Mouse (Mus musculus) myocyte (in vitro differentiated cells): ENCODE measurements at regions not wholly inside any gene's neighbourhood (a gene's known extent, or its start where the extent isn't known, plus 50 kb on each side); places are given as distances from the start of the nearest gene placed in this dataset.

Source experiments
- H3K27me3 ChIP-seq: one replicate; pipeline ENCODE4 v1.6.1; 2011; ENCODE audit not compliant: control insufficient read depth, insufficient read depth, insufficient read length
- H3K36me3 ChIP-seq: one replicate; pipeline ENCODE4 v1.6.1; 2011; ENCODE audit not compliant: control insufficient read depth, insufficient read depth
- H3K4me2 ChIP-seq: one replicate; pipeline ENCODE4 v1.6.1; 2011; ENCODE audit warnings: low read depth, control low read depth
- H3K4me3 ChIP-seq: one replicate; pipeline ENCODE4 v1.5.1; 2011; ENCODE audit warnings: mild to moderate bottlenecking, control low read depth, moderate library complexity
- H3K79me2 ChIP-seq: one replicate; pipeline ENCODE4 v1.6.1; 2011; ENCODE audit not compliant: control insufficient read depth, insufficient read depth
- H3ac ChIP-seq: one replicate; pipeline ENCODE4 v1.6.1; 2011; ENCODE audit not compliant: control insufficient read depth, insufficient read length
- CEBPB ChIP-seq: IDR thresholded peaks from 2 replicates; pipeline ENCODE4 v1.6.1; 2011; ENCODE audit warnings: mild to moderate bottlenecking, moderate library complexity; ENCODE audit not compliant: poor library complexity, insufficient read depth, severe bottlenecking
- E2F4 ChIP-seq: IDR thresholded peaks from one replicate; pipeline ENCODE4 v1.6.1; 2011; ENCODE audit warnings: mild to moderate bottlenecking, control low read depth, moderate library complexity; ENCODE audit not compliant: insufficient read depth
- MAX ChIP-seq: IDR thresholded peaks from one replicate; pipeline ENCODE4 v1.6.1; 2011; ENCODE audit warnings: low read depth, mild to moderate bottlenecking, control low read depth
- MYOD1 ChIP-seq, 3 experiments: IDR thresholded peaks; one replicate each; pipeline ENCODE4 v1.6.1; 2011; ENCODE audit warnings: control low read depth in 2 of 3, low read depth in 2 of 3, mild to moderate bottlenecking in 2 of 3, moderate library complexity in 1 of 3; ENCODE audit not compliant: insufficient read length in 2 of 3, control insufficient read depth in 1 of 3
- MYOG ChIP-seq, 3 experiments: IDR thresholded peaks; one replicate each; pipeline ENCODE4 v1.6.1; 2011; ENCODE audit warnings: control low read depth in 2 of 3, low read depth in 2 of 3, mild to moderate bottlenecking in 2 of 3; ENCODE audit not compliant: insufficient read length in 2 of 3, control insufficient read depth in 1 of 3, insufficient read depth in 1 of 3
- POLR2A ChIP-seq: IDR thresholded peaks from one replicate; pipeline ENCODE4 v1.6.1; 2011; ENCODE audit warnings: low read depth, mild to moderate bottlenecking, control low read depth, moderate library complexity; ENCODE audit not compliant: insufficient read length
- POLR2AphosphoS2 ChIP-seq: IDR thresholded peaks from one replicate; pipeline ENCODE4 v1.6.1; 2011; ENCODE audit warnings: low read depth, control low read depth; ENCODE audit not compliant: insufficient read length
- REST ChIP-seq: IDR thresholded peaks from one replicate; pipeline ENCODE4 v1.6.1; 2011; ENCODE audit warnings: mild to moderate bottlenecking, control low read depth, moderate library complexity; ENCODE audit not compliant: insufficient read depth, insufficient read length
- SRF ChIP-seq: IDR thresholded peaks from one replicate; pipeline ENCODE4 v1.6.1; 2011; ENCODE audit warnings: low read depth; ENCODE audit not compliant: control insufficient read depth, insufficient read length
- TCF12 ChIP-seq: IDR thresholded peaks from one replicate; pipeline ENCODE4 v1.6.1; 2011; ENCODE audit warnings: mild to moderate bottlenecking, control low read depth; ENCODE audit not compliant: poor library complexity, insufficient read depth, severe bottlenecking
- TCF3 ChIP-seq: IDR thresholded peaks from one replicate; pipeline ENCODE4 v1.6.1; 2011; ENCODE audit warnings: low read depth, control low read depth; ENCODE audit not compliant: insufficient read length
- USF1 ChIP-seq: IDR thresholded peaks from one replicate; pipeline ENCODE4 v1.6.1; 2011; ENCODE audit warnings: low read depth, mild to moderate bottlenecking, control low read depth, moderate library complexity

- H3K27me3 ChIP-seq, result no peaks in the 10 kb centered on the region
- H3K36me3 ChIP-seq, result no peaks in the 10 kb centered on the region
- H3ac ChIP-seq, result no peak overlapping the region
- no peak overlapping the region for H3K4me3 ChIP-seq
- no peaks in the 10 kb centered on the region for H3K79me2 ChIP-seq
- H3K4me2 ChIP-seq, result no peak overlapping the region
- TF ChIP-seq E2F4 (no peak), MYOD1 (IDR thresholded peaks at IDR 0.05; ENCODE audit: control insufficient read depth in 1 of 3, insufficient read length in 2 of 3, low read depth in 2 of 3) (no peak), SRF (no peak), USF1 (no peak), POLR2A (no peak), MYOG (IDR thresholded peaks at IDR 0.05; ENCODE audit: control insufficient read depth in 1 of 3, insufficient read depth in 1 of 3, insufficient read length in 2 of 3, low read depth in 2 of 3) (no peak), MAX (no peak), REST (no peak), CEBPB (no peak), TCF12 (no peak)
Observed at GRCm38 (mm10) chr2:106256012-106256411, 252.7 kb upstream of the Dnajc24 start.

- Histone ChIP-seq H3K4me3 (no peak overlapping the region), H3K27me3 (no peaks in the 10 kb centered on the region), H3K4me2 (no peak overlapping the region), H3K79me2 (no peaks in the 10 kb centered on the region), H3K36me3 (no peaks in the 10 kb centered on the region), H3ac (no peak overlapping the region)
- no peak for TF ChIP-seq MYOG (IDR thresholded peaks at IDR 0.05; ENCODE audit: control insufficient read depth in 1 of 3, insufficient read depth in 1 of 3, insufficient read length in 2 of 3, low read depth in 2 of 3)
Observed at GRCm38 (mm10) chr2:106234358-106234757, 231.0 kb upstream of the Dnajc24 start.

DNA sequence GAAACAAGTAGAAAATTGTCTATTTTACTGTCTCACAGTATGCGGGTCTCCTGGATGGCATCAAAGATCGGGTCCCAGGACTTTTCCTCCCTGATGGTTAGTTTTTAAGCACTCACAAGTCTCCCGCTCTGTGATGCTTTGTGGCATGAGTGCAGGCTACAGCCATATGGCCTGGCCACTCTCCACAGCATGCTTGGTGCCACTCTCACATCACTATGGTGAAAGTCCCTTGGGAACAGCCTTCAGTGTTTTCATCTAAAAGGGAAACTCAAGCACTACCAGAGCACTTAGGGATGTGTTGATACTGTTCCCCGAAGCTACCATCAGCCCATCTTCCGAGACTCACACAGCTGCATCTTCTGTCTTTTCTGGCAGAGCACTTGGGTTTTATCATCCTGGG is 227.8 kb upstream of the Dnajc24 start:
- H3K4me2 ChIP-seq, result no peak overlapping the region
- no peaks in the 10 kb centered on the region for H3K79me2 ChIP-seq
- no peaks in the 10 kb centered on the region for H3K36me3 ChIP-seq
- no peak overlapping the region for H3K4me3 ChIP-seq
- H3ac ChIP-seq, result no peak overlapping the region
- no peaks in the 10 kb centered on the region for H3K27me3 ChIP-seq
- no peak for TF ChIP-seq USF1
- no peak for TF ChIP-seq MYOG (IDR thresholded peaks at IDR 0.05; ENCODE audit: control insufficient read depth in 1 of 3, insufficient read depth in 1 of 3, insufficient read length in 2 of 3, low read depth in 2 of 3)
- no peak for TF ChIP-seq TCF3

DNA sequence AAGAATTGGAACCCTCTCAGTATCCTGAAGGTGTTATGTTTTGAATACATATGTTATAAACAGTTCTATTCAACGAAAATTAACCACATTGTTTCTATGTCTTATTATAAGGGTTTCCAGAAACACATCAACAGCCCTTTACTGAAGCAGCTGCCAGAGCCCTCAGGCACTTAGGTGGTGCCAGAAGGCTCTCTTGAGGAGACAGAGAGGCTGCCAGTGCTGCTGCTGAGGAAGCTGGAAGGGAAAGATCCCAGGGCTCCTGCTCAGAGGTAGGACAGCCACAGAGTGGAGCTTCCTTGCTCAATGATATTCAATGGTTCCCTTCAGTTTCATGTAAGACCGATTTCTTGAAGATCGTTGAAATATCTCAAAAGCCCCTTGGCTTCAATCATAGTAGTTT is 226.7 kb upstream of the Dnajc24 start:
- Histone ChIP-seq H3K27me3 (no peaks in the 10 kb centered on the region), H3ac (no peak overlapping the region), H3K79me2 (no peaks in the 10 kb centered on the region), H3K36me3 (no peaks in the 10 kb centered on the region), H3K4me3 (no peak overlapping the region), H3K4me2 (no peak overlapping the region)
- TF ChIP-seq SRF (no peak), POLR2A (no peak), MAX (no peak), MYOD1 (IDR thresholded peaks at IDR 0.05; ENCODE audit: control insufficient read depth in 1 of 3, insufficient read length in 2 of 3, low read depth in 2 of 3) (no peak), POLR2AphosphoS2 (no peak), MYOG (IDR thresholded peaks at IDR 0.05; ENCODE audit: control insufficient read depth in 1 of 3, insufficient read depth in 1 of 3, insufficient read length in 2 of 3, low read depth in 2 of 3) (no peak), USF1 (no peak), REST (no peak), TCF3 (no peak), E2F4 (no peak), TCF12 (no peak), CEBPB (no peak)

- no peaks in the 10 kb centered on the region for H3K36me3 ChIP-seq
- no peak overlapping the region for H3K4me2 ChIP-seq
- no peaks in the 10 kb centered on the region for H3K79me2 ChIP-seq
- no peaks in the 10 kb centered on the region for H3K27me3 ChIP-seq
- TF ChIP-seq REST, result no peak
- TF ChIP-seq POLR2AphosphoS2, result no peak
- TF ChIP-seq USF1, result no peak
- no peak for TF ChIP-seq MYOG (IDR thresholded peaks at IDR 0.05; ENCODE audit: control insufficient read depth in 1 of 3, insufficient read depth in 1 of 3, insufficient read length in 2 of 3, low read depth in 2 of 3)
- TF ChIP-seq POLR2A, result no peak
- TF ChIP-seq TCF12, result no peak
- TF ChIP-seq MYOD1 (IDR thresholded peaks at IDR 0.05; ENCODE audit: control insufficient read depth in 1 of 3, insufficient read length in 2 of 3, low read depth in 2 of 3), result no peak
- TF ChIP-seq E2F4, result no peak
- no peak for TF ChIP-seq SRF
- no peak for TF ChIP-seq MAX
- H3K4me3 ChIP-seq, result no peak overlapping the region
- no peak overlapping the region for H3ac ChIP-seq
Observed at GRCm38 (mm10) chr2:106228249-106228648, 224.9 kb upstream of the Dnajc24 start.
